Mouse (Mus musculus): ENCODE data around the gene Fam57b. TPM values are rescaled to one million over a fixed set of nuclear protein-coding genes. Genes with fewer than 3 reads are reported as not detected.
A peak's percentile ranks its signal among the peaks of the same experiment; 100 is the strongest.

The Fam57b gene
- polyA plus RNA-seq (2017; shearing (Covaris generic)), result not detected

- ATAC-seq, result no peak
These were observed at the start of gene Fam57b for GRCm38 (mm10) chr7:126797411-126798126. Gene Fam57b, plus strand, starts transcription at chr7:126797668.

GRCm38 (mm10) chr7:126748824-126749223 lies 48.6 kb upstream of the Fam57b start:
- no peak for ATAC-seq

DNA sequence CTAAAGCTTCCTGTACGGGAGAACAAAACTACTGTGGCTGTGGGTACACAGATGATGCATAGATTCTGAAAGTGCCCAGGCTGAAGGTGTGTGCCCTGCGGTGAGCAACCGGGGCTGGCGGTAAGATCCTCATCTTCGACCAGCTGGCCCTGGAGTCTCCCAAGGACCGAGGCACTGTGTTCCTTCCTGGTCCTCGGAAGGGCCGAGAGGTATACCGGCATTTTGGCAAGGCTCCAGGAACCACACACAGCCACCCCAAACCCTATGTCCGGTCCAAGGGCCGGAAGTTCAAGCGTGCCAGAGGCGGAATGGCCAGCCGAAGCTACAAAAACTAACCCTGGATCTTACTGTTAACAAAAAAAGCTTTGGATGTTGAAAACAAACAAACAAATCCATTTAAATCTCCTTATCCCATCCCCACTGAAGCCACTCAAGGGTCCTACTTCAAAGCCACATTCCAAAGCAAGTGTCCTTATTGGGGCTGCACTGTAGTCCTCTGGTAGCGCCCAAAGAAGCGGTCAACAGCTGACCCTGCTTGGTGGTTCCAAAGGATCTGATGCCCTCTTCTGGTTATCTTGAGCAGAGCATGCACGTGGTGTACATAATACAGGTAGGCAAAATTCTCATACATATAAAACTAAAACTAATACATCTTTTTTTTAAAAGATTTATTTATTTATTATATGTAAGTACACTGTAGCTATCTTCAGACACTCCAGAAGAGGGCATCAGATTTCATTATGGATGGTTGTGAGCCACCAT lies 47.7 kb upstream of the Fam57b start:
- ATAC-seq, result no peak

GRCm38 (mm10) chr7:126754866-126755265 lies 42.6 kb upstream of the Fam57b start:
- peak; percentile 61 for ATAC-seq

DNA sequence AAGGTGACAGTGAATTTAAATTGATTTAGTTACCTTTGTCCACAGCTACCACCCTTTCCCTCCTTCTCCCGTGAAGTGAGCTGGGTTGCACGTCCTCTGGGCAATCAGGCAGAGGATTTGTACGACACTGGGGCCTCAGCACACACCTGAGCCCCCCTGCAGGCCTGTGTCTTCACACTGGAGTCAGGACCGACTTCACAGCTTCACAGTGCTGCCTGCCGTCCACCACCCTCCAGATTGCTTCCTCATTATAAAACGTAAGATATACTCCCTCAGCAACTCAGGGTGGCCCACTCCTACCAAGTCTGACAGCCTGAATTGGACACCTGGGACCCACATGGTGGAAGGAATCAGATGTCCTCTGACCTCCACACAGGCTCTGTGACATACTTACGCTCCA lies 38.9 kb upstream of the Fam57b start:
- ATAC-seq, result no peak

DNA sequence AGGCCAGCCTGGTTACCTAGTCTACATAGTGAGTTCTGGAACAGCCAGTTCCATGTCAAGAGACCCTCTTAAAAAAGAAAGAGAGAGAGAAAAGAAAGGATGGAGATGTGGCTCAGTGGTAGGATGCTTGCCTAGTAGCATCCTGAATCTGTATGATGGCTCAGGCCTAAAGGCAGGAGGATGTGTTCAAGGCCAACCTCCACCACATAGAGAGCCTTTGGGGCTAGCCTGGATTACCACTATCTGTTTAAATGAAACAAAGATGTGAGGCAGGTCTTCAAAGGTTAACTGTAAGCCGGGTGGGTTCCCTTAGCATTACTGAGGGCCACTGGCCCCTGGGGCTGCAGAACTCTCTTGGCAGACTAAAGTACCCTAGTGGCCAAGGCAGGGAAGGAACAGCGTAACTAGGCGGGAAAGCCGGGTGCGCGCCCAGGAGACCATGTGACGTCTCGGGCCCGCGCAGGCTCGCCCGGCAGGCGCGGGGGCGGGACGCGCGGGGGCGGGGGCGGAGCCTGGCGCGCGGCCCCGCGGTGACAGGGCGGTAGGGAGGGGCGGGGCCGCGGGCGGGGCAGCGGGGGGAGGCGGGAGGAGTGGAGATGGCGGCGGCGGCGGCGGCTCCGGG lies 38.3 kb upstream of the Fam57b start, which contains the start of gene Mapk3:
Mapk3 (plus strand) TSS at position 552 of the 622 bp plus-strand sequence.
- peak; percentile 86 for ATAC-seq

DNA sequence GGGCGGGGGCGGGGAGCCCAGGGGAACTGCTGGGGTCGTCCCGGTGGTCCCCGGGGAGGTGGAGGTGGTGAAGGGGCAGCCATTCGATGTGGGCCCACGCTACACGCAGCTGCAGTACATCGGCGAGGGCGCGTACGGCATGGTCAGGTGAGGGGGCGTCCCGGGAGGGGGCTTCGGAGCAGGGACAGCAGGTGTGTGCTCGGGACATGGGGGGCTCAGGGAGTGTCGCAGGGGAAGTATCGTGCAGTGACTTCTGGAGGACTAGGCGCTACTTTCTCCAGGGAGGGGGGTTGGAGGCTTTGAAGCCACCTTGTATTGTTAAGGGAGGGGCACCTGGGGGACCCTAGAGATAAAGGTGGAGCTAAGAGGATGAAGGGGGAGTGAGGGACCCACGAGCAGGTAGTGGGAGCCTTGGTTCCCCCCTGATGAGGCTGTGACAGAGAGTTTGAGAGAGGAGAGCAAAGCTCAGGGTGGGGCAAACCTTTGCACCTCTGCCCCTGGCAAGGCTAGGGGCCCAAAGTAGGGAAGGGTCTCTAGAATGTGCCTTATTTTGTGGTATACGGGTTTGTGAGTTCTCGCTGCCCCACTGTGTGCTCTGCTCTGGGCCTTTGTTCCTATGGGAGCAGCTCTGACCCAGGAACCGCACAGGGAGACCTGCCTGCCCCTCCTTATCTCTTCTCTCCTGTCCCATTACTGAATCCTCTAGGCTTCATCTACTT lies 37.6 kb upstream of the Fam57b start:
- ATAC-seq, result no peak

DNA sequence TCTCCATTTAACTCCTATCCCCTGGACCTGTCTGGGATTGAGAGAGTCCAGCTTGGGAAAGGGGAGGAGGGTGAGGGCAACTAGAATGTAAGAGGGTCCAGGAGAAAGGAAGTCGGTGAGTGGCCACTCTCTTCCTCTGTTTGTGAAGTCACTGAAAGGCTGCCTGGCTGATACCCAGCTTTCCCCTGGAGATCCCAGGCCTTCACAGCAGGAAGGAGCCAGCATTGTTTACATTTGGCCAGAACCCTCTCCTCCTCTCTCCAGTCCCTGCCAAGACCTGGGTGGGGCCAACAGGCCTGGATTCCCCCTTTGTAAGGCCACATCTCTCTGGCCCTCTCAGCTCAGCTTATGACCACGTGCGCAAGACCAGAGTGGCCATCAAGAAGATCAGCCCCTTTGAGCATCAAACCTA lies 37.1 kb upstream of the Fam57b start:
- ATAC-seq, result no peak

- no peak for ATAC-seq
These were observed 36.5 kb upstream of the Fam57b start for GRCm38 (mm10) chr7:126760956-126761355.

DNA sequence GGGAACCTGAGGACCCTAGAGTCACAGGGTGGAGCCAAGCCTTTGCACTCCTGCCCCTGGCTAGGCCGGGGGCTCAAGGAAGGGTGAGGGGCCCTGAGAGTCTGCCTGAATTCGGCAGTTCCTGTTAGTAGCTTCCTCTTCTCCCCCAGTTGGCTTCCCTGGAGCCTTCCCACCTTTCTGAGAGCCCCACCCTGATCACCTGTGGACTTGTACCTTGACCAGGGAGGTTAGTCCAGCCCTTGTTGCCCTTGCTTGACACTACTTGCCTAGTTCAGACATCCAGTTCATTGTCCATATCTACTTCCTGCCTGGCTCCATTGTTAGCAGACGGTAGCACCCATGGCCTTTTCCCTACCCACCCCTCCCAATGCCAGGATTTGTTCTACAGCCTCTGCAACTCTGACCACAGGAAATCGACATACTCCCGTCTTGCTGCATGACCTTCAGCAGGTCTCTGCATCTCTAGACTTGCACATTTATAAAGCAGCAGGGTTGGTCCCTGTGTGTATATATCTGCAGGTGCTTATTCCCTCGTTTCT lies 35.9 kb upstream of the Fam57b start:
- no peak for ATAC-seq

DNA sequence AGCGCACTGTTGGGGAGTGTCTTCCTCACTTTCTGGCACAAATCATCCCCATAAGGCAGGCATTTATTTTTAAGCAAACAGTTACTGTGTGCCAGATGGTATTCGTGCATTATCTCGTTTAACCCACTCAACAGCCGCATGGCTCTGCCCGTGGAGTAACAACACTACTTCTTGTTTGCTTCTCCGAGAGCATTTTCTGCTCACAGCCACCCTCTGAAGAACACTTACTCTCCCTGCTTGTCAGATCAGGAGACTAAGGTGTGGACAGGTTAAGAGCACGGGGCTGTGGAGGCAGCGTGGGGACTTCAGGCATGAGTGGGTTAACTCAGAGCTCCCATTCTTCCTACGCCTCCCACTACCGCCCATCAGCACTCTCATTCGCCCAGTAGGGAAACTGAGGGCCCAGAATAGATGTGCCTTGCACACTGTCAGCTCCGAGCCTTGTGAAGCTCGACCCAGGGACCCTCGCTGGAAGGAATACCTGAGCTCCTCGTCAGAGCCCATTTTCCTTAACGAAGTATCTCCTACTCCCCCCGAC lies 34.9 kb upstream of the Fam57b start:
- ATAC-seq, result no peak

DNA sequence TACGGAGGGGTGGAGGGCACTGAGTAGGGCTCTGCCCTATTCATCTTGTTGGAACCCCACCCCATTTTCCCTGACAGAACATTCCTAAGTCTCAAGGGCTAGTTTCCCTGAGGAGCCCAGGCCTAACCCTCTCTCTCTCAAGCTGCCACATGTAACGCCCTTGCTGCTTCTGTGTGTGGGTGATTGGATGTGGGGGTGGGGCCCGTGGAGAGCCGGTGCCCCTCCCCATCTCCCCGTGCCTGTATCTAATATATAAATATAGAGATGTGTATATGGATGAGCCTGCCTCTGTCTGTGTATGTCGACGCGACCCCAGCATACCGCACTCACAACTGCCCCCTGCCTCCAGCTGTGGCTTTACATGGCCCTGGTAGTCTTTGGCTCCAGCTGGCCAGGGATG lies 31.9 kb upstream of the Fam57b start:
- no peak for ATAC-seq

DNA sequence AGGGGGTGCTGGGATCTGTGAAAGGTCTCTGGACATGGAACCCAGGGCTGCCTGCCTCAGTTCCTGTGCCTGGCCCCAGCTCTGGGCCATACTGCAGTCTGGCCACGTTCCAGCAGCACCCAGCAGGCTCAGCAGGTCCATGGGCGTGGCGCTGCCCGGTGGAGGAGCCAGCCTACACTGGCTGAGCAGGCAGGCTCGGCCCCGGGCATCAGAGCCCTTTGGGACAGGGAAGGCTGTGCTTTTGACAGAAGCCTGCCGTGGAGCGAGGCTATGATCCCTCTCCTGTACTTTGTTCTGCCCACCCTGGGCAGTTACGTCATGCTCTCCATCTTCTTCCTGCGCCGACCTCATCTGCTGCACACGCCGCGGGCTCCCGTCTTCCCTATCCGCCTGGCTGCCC lies 31.3 kb upstream of the Fam57b start, which contains the start of gene Gdpd3:
Gdpd3 (plus strand) TSS at position 134 of the 400 bp plus-strand sequence.
- ATAC-seq, result no peak

DNA sequence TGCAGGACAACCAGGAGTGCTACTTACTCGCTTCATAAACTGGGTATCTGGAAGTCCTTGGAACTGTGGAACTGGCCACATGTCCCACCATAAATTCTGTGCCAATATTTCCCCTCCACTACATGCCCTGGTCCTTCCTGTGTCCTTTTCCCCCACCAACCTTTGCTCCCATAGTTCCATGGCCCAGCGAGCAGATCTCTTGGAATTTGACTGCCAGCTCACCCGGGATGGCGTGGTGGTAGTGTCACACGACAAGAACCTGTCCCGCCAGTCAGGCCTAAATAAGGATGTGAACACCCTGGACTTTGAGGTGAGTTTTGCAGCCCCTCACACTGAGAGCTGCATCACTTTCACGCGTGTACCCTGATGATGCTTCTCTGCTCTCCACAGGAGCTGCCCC lies 30.5 kb upstream of the Fam57b start:
- no peak for ATAC-seq

- ATAC-seq, result no peak
These were observed 26.7 kb upstream of the Fam57b start for GRCm38 (mm10) chr7:126770784-126771183.

GRCm38 (mm10) chr7:126773351-126773750 lies 24.1 kb upstream of the Fam57b start:
- no peak for ATAC-seq

DNA sequence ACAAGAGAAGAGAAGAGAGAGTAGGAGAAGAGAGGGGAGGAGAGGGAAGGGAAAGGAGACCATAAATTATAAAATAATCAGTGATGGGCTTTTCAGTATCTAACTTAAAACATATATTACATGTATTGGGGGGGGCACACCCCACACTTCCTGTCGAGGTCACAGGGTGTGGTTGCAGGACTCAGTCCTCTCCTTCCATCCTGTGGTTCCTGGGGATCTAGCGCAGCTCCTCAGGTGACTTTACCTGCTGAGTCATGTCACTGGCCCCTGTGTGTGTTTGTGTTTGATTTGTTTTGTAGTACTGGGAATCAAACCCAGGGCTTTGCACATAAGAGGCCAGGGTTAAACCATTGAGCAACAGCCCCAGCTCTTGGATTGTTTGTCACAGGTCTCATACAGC lies 23.0 kb upstream of the Fam57b start:
- peak; percentile 36 for ATAC-seq

DNA sequence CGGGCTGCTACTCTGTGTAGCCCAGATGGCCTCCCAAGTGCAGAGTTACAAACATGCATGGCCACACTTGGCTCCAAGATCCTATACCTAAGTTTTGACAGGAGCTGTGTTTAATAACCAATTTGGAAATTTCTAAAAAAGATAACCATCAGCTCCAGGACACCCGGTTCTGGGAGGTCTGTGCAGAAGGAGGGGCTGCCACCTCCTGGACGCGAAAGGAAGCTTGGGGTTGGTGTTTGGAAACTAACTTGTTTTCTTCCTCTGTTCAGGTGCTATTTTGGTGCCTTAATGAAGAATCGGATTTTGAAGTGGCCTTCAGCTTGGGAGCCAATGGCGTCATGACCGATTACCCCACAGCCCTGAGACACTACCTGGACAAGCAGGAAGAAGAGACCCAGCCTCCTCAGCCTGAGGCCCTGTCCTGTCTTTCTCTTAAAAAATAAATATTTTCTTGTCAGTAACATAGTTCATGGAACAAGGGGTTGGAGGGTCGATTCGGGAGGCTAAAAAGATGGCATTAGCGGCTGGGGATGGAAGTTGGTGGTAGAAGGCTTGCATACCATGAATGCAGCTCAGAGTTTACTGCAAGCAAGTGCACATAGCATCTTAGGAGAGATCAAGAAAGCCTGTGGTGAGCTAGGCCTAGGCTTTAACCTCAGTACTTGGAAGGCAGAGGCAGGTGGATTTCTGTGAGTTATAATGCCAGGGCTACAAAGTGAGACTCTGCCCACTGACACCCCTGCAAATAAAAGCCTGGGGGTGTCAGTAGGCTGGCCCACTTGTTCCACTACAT lies 22.1 kb upstream of the Fam57b start:
- ATAC-seq, result no peak

- ATAC-seq, result no peak
These were observed 21.6 kb upstream of the Fam57b start for GRCm38 (mm10) chr7:126775978-126776234.

DNA sequence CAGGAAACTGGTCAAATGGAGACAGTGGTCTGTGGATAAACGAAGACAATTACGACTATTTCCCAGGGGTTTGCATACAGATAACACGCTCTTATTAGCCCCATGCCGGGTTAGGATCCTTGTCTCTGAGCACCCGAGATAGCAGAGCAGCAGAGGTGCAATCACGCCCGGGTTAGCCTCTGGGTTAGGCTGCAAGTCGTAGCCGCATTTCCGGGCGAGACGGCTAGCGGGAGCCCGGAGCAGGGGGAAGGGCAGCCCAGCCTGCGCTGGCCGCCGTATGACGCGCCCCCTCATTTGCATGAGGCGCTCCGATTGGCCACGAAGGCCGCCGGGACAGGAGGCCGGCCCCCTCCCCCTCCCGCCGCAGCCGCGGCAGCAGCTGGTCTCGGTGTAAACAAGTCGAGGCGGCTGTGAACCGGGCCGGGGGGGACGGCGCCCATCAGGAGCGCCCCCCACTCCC lies 20.8 kb upstream of the Fam57b start, which contains the start of gene Ypel3:
Ypel3 (plus strand) TSS at position 358 of the 460 bp plus-strand sequence.
- peak; percentile 91 for ATAC-seq

- ATAC-seq, result no peak
These were observed 20.0 kb upstream of the Fam57b start for GRCm38 (mm10) chr7:126777476-126777875.

Data from inflammation-experienced regulatory T-cells, adult 6 months (primary cell).